Mouse (Mus musculus): ENCODE measurements around the gene Klrg1. TPM values are rescaled to one million over a fixed set of nuclear protein-coding genes. Genes with fewer than 3 reads are reported as not detected.

The Klrg1 gene
- polyA plus RNA-seq (2021): not detected

- DNase-seq (ENCODE audit: low read depth, low spot score): no peak
- TF ChIP-seq CTCF (IDR thresholded peaks at IDR 0.05): no peak
- CTCF ChIA-PET: no interaction called here
- in situ Hi-C loops (cut with MboI; ENCODE audit: low pct_unique_long_range_greater_than_20kb): no loop called here
- no peak for ATAC-seq
- POLR2A ChIA-PET: no interaction called here
- H3K27me3 ChIP-seq: peaks cover 26% of the 10 kb centered on the region
Measured at GRCm38 (mm10) chr6:122282782-122283181, at the start of gene Klrg1. Klrg1 (minus strand) TSS chr6:122282882.

- ChIA-PET POLR2A (interaction anchor here (0.6 kb wide), 1 partner anchor 35 kb away, joined by 3 read pairs; no protein-coding TSS in a partner anchor), CTCF (interaction anchor here (0.9 to 1.7 kb wide), 2 partner anchors 10 to 15 kb away, joined by 4 read pairs; no protein-coding TSS in a partner anchor)
- in situ Hi-C loops (cut with MboI; ENCODE audit: low pct_unique_long_range_greater_than_20kb): no loop called here
- TF ChIP-seq CTCF (IDR thresholded peaks at IDR 0.05): no peak
- DNase-seq (ENCODE audit: low read depth, low spot score) (no peak), ATAC-seq (no peak)
- H3K27me3 ChIP-seq: no peaks in the 10 kb centered on the region
Measured at GRCm38 (mm10) chr6:122325361-122325975, 42.8 kb upstream of the Klrg1 start.

GRCm38 (mm10) chr6:122318726-122319125 lies 36.0 kb upstream of the Klrg1 start:
- CTCF ChIA-PET: interaction anchor here (0.9 to 1.9 kb wide), 3 partner anchors 14 to 17 kb away, joined by 3 to 7 read pairs (median 3); no protein-coding TSS in a partner anchor
- ATAC-seq: no peak

GRCm38 (mm10) chr6:122310187-122310820 lies 27.6 kb upstream of the Klrg1 start:
- in situ Hi-C loops (cut with MboI; ENCODE audit: low pct_unique_long_range_greater_than_20kb): no loop called here
- H3K27me3 ChIP-seq: no peaks in the 10 kb centered on the region
- ATAC-seq (no peak), DNase-seq (ENCODE audit: low read depth, low spot score) (no peak)
- POLR2A ChIA-PET: no interaction called here
- TF ChIP-seq CTCF (IDR thresholded peaks at IDR 0.05): no peak
- CTCF ChIA-PET: interaction anchor here (1.0 to 1.2 kb wide), 2 partner anchors 15 to 32 kb away, joined by 3 to 4 read pairs; no protein-coding TSS in a partner anchor

More at GRCm38 (mm10) chr6:122318726-122319125, 36.0 kb upstream of the Klrg1 start:
- in situ Hi-C loops (cut with MboI; ENCODE audit: low pct_unique_long_range_greater_than_20kb): no loop called here
- no peaks in the 10 kb centered on the region for H3K27me3 ChIP-seq
- POLR2A ChIA-PET: interaction anchor here (0.9 kb wide), 1 partner anchor 10 kb away, joined by 3 read pairs; no protein-coding TSS in a partner anchor
- TF ChIP-seq CTCF (IDR thresholded peaks at IDR 0.05): no peak
- DNase-seq (ENCODE audit: low read depth, low spot score): no peak

GRCm38 (mm10) chr6:122309446-122309960 lies 26.8 kb upstream of the Klrg1 start:
- in situ Hi-C loops (cut with MboI; ENCODE audit: low pct_unique_long_range_greater_than_20kb): loop anchor here (5.0 to 10.0 kb wide), 3 partner anchors 52 to 1035 kb away; no protein-coding TSS in a partner anchor
- ChIA-PET CTCF (no interaction called here), POLR2A (no interaction called here)

GRCm38 (mm10) chr6:122308505-122309393 lies 26.1 kb upstream of the Klrg1 start, which contains the start of gene M6pr:
M6pr (plus strand) TSS chr6:122308720.
- H3K27me3 ChIP-seq: no peaks in the 10 kb centered on the region
- POLR2A ChIA-PET: interaction anchor here (1.5 kb wide), 1 partner anchor 11 kb away, joined by 3 read pairs; no protein-coding TSS in a partner anchor
- in situ Hi-C loops (cut with MboI; ENCODE audit: low pct_unique_long_range_greater_than_20kb): loop anchor here (5.0 to 10.0 kb wide), 3 partner anchors 51 to 1034 kb away; no protein-coding TSS in a partner anchor
- peak; percentile 97 for TF ChIP-seq CTCF (IDR thresholded peaks at IDR 0.05)
- ATAC-seq: peak; percentile 99
- CTCF ChIA-PET: interaction anchor here (0.6 to 2.1 kb wide), 6 partner anchors 11 to 42 kb away, joined by 3 to 10 read pairs (median 4); no protein-coding TSS in a partner anchor
- peak; percentile 91 for DNase-seq (ENCODE audit: low read depth, low spot score)

More at GRCm38 (mm10) chr6:122309446-122309960, 26.8 kb upstream of the Klrg1 start:
- H3K27me3 ChIP-seq: no peaks in the 10 kb centered on the region
- ATAC-seq (no peak), DNase-seq (ENCODE audit: low read depth, low spot score) (no peak)
- TF ChIP-seq CTCF (IDR thresholded peaks at IDR 0.05): no peak

GRCm38 (mm10) chr6:122308136-122308504 lies 25.4 kb upstream of the Klrg1 start:
- no peaks in the 10 kb centered on the region for H3K27me3 ChIP-seq
- in situ Hi-C loops (cut with MboI; ENCODE audit: low pct_unique_long_range_greater_than_20kb): loop anchor here (5.0 to 10.0 kb wide), 3 partner anchors 51 to 1033 kb away; no protein-coding TSS in a partner anchor
- ChIA-PET POLR2A (interaction anchor here (1.5 kb wide), 1 partner anchor 12 kb away, joined by 3 read pairs; no protein-coding TSS in a partner anchor), CTCF (interaction anchor here (0.6 to 2.1 kb wide), 9 partner anchors 11 to 1037 kb away, joined by 3 to 10 read pairs (median 3); no protein-coding TSS in a partner anchor)
- ATAC-seq: no peak
- TF ChIP-seq CTCF (IDR thresholded peaks at IDR 0.05): no peak
- no peak for DNase-seq (ENCODE audit: low read depth, low spot score)

- in situ Hi-C loops (cut with MboI; ENCODE audit: low pct_unique_long_range_greater_than_20kb): loop anchor here (5.0 to 10.0 kb wide), 3 partner anchors 49 to 1032 kb away; no protein-coding TSS in a partner anchor
- no peak for ATAC-seq
- TF ChIP-seq CTCF (IDR thresholded peaks at IDR 0.05): no peak
- ChIA-PET POLR2A (interaction anchor here (1.1 kb wide), 1 partner anchor 49 kb away, joined by 4 read pairs; no protein-coding TSS in a partner anchor), CTCF (no interaction called here)
- no peaks in the 10 kb centered on the region for H3K27me3 ChIP-seq
- DNase-seq (ENCODE audit: low read depth, low spot score): no peak
Measured at GRCm38 (mm10) chr6:122306707-122307106, 24.0 kb upstream of the Klrg1 start.

GRCm38 (mm10) chr6:122304790-122305555 lies 22.3 kb upstream of the Klrg1 start:
- ChIA-PET CTCF (interaction anchor here (0.6 to 1.5 kb wide), 5 partner anchors 13 to 53 kb away, joined by 3 to 4 read pairs (median 3); no protein-coding TSS in a partner anchor), POLR2A (no interaction called here)
- no peak for TF ChIP-seq CTCF (IDR thresholded peaks at IDR 0.05)
- in situ Hi-C loops (cut with MboI; ENCODE audit: low pct_unique_long_range_greater_than_20kb): loop anchor here (5.0 to 10.0 kb wide), 4 partner anchors 48 to 1030 kb away; no protein-coding TSS in a partner anchor
- DNase-seq (ENCODE audit: low read depth, low spot score) (no peak), ATAC-seq (no peak)
- no peaks in the 10 kb centered on the region for H3K27me3 ChIP-seq

Measured in Patski (cell line).